Mouse (Mus musculus): ENCODE results near the gene Fhdc1. TPM values are rescaled to one million over a fixed set of nuclear protein-coding genes. Genes with fewer than 3 reads are reported as not detected.

Fhdc1 gene
- polyA plus RNA-seq, 2 experiments from 2014 or later, result 0.75 to 2.4 TPM

DNA sequence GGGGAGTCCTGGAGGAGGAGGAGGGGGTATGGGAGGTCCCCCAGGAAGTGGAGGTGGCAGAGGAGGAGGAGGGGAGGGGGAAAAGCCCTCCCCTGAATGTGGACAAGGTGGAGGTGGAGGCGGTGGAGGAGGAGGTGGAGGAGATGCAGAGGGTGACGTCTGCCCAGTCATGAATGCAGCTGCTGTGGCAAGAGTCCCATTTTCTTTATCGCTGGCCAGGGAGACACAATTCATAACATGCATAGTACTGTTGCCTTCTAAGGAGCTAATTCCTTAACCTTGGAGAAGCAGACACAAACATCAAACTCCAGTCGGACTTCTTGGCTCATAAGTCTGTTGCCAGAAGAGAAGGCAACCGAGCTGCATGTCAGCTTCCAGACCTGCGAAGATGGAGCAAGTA lies 5.8 kb downstream of the Fhdc1 start:
- no peak for ATAC-seq

DNA sequence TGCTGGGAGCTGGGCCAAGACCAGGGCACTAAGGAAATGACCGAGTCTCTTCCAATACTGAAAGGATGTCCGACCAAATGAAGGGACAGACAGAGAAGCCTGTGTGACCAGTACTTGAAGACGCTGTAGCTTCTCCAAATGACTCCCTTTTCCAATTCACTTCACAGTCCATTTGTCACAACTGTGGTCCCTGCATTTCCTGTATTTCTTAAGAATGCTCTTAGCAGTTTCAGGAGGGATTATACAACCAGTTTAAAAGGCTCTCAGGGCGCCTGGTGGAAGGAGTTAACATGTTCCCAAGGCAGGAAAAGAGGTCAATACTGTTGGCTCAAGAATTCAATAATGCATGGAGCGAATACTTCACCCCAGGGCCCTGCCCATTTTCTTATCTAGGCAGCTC lies 7.3 kb downstream of the Fhdc1 start:
- ATAC-seq, result no peak

DNA sequence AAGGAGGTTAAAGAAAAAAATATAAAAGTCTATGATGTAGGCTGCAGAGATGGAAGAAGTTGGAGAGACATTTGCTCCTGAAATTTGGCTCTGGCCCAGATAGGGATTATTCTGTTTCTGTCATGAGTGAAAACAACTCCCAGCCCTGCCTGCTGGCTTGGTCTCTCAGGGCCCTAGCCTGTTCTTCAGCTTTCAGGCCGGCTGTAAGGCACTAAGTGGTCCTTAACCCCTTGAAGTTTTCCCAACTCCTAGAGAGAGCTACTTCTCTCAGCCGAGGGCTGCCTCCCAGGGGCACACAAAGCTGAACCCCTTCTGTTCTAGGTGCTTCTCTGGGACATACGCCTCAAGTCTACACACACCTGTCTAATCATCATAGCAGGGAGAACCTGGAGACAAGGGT lies 7.7 kb downstream of the Fhdc1 start:
- no peak for ATAC-seq

DNA sequence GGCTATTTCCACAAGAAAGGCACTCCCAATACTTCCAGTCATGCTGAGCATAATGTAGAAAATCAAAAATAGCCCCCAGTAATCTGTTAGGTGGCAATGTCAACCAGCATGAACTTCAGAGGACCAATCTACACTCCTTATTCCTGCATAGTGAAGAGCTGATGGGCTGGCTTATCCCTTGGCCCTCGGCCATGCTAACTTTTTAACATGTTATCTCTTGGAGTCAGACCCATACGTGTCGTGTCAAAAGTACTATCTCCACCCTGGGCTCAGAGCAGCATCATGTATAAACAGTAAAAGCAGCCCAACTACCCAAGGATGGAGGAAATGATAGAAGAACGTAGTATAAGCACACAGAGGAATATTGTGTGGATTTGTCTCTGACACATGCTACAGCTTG lies 9.1 kb downstream of the Fhdc1 start:
- no peak for ATAC-seq

DNA sequence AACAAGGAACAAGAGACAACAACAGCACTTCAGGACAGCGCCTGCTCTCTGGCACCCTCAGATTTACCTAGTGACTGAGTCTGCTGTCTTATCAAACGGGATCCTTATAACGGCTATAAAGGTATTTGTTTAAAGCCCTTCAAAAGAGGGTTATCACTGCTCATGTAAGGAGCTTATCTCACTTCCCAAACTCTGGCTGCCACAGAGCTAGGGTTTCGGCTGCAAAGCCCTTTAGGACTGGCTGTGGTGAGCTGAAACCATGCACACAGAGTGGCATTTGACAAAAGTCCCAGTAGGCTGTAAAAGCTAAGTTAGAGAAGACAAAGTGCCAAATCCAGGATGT lies 12.1 kb downstream of the Fhdc1 start:
- no peak for ATAC-seq

DNA sequence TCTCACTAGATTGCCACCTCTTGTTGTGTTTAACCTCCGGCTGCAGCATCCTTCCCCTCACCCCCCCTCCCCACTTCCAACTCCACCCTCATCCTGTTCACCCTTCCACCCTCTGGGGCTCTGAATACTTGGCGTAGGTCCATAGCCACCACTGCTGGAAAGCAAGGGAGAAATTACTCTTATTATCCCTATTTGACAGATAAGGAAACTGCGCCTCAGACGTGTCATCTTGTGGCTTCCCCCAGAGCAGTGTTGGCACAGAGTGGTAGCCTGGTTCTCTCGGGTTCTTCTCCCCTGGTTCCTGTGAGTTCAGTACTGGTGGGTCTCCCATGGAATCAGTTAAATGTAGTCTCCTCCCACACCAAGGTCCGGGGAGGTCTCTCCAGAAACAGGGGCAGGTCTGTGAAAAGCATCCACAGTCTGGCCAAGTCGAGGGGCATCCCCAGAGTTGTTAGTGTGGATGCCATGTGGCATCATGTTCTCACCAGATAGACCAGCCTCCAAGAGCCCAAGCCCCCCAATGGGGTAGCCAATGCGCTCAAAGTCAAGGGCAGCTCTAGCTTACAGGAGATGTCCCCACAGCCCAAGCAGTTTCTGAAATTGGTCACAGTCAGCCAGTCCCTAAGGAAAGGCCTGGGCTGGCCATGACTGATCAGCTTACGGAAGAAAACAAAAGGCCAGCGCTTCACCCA lies 12.7 kb downstream of the Fhdc1 start:
- ATAC-seq, result no peak

DNA sequence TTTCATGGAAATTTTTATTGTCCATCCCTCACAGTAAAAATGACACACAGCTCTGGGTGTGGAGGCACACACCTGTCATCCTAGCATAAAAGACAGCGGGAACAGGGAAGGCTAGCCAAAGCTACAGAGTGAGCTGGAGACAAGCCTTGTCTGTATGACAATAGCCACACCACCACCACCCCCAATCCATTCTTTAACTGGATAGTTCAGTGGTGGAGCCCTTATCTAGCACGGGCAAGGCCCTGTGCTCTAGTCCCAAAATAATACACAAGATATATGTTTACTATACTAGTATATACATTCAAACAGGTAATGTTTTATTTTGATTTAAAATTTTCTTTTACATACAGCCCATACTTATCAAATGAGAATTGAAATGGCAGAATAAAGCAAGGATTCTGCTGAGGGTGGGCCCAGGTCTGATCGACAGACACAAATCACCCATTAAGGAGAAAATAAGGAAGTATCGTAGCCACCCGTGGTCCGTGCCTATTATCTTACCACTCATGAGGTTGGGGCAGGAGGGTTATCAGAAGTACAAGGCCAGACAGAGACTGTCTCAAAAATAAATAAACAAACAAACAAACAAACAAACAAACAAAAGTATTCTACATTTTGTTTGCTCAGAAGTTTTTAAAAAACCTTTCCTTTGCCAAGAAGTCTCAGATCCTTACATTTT lies 14.3 kb downstream of the Fhdc1 start:
- ATAC-seq, result no peak

DNA sequence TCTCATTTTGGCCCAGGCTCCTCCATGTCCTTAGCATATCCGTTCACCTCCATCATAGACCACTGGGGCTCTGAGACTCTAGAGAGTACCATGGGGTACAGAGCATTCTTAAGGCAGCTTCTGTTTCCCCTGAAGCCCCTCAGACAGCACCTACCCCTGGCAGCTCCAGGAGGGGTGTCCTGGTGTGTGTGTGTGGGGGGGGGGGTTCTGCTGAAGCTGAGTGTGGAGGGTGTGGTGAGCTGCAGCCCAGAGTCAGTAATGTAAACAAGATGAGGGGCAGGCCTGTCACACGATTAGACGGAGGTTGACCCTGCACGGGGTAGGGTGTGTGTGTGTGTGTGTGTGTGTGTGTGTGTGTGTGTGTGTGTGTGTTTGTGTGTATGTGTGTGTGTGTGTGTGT lies 18.5 kb downstream of the Fhdc1 start:
- ATAC-seq, result no peak

DNA sequence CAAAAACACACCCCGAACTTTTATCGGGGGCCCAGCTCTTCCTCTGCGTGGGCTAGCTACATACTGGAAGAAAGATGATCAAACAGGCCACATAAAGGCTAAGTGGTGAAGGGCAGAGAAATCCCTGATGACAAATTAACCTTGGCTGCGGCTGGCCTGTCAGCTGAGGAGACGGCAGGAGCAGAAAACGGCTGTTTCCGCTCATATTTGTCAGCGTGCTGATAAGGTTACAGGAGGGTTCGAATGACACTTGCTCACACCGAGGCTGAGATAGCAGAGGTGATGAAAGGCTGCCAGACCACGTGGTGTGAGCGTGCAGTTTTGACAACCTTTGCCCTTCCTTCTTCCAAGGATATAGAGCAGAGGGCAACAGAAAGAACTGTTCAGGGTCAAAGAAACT lies 19.3 kb downstream of the Fhdc1 start:
- no peak for ATAC-seq

DNA sequence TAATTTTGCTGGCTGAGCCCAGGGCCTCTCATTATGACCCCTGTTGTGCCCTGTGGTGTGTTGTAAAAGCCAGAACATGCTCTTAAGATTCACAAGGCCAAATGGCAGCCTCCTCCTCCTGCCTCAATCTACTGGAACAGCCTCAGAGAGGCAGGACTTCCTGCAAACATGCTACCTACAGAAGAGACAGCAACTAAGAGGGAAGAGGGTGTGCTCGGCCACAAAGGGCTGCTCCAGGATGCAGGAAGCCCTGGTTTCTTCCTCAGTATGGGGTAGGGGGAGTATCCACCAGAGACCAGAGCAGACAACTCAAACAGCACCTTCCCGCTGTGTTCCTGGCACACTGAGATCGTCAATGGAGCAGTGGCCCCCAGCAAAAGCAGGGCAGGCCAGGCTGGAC lies 19.7 kb downstream of the Fhdc1 start:
- no peak for ATAC-seq

DNA sequence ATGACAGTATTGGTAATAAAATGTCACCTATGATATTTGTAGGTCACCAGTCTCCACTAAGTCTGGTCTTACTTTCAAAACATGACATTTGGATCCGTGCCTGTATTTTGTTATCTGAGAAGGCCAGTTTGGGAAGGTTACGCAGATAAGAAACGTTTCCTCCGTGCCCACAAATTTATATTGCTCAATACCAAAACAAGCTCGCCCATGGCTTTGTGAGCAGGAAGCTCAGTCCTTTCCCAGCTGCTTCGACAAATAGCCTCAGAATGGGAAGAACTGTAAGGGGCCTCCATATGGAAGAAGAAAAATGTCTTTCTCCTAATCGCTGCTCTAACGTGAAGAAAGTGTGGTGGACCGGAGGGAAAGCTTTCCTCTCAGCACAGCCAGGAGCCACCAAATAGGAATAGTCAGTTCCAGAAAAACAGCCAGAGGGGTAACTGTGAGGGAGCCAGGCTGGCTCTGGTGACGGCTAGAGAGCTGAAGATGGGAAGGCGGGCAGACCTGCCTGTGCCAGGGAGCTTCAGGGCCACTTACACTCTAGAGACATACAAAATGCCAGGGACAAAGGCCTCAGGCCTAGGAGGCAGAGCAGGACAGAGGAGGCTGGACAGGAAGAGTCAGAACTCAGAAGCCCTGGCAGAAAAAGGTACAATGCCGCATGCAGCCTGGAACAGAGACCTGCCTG lies 24.4 kb downstream of the Fhdc1 start:
- ATAC-seq, result no peak

DNA sequence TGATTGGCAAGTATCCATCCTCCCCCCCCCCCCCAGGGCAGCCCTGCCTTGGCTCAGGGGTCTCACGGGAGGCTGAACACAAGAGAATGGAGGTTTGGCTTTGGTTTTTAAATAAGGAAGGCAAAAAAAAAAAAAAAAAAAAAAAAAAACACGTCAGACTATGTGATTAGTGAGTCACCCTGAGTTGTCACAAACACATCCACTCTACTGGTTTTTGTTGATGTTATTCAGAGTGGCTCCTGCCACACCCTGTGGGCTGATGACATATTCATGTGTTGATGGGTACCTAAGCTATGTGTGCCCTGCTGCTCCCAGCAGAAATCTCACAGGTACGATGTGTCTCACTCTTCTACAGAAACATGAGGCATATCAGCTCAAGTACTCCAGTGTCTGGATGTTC lies 29.6 kb downstream of the Fhdc1 start:
- no peak for ATAC-seq

DNA sequence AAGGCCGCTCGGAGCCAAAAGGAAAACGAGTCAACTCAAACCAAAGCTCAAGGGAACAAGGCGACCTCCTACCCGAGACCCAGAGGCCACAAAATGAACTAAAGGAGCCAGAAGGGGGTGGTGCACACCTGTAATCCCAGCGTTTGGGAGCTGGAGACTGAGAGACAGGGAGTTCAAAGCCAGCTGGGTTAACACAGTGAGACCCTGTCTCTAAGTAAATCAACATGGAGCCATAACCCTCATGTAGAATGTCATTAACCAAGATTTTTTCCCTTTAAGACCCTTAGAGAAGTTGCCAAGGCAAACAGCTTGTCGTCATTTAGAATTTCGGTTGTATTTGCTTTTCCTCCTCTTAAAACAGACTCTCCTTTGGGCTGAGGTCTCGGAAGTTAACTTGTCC lies 31.2 kb downstream of the Fhdc1 start:
- no peak for ATAC-seq

DNA sequence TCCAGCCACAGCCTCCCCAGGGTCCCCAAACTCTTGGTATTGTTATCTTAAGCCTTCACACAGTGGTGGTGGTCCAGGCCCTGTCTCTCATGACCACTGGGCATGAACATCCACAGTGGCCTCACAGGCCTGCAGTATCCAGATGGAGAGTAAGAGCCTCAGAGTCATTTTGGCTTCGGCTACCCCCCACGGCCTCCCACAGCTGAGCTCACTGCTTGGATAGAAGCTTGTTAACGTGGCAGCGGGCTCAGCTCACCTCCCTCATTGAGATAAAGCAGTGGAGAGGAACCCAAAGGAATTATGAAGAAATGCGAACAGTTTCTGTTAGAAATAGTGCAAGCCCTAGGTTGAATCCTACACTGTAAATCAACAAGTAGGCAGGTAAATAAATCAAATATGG lies 32.4 kb downstream of the Fhdc1 start:
- ATAC-seq, result no peak

DNA sequence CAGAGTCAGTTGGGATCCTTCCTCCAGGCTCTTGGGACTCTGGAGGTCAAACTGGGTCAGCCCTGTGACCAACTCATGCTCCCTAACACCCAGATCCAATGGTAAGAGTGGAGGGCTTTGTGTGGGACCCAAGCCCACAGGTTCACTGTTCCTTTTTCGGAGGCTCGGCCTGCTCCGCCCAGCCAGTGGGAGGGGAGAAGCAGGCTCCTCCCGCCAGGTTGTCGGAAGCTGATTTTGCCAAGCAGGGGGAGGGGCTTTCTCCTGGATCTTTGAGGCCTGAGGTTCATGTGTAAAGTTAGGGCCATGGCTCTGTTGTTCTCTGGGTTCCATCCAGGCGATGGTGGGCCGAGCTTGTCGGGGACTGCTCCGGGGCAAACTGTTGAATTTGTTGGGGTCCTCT lies 34.4 kb downstream of the Fhdc1 start:
- ATAC-seq, result no peak

DNA sequence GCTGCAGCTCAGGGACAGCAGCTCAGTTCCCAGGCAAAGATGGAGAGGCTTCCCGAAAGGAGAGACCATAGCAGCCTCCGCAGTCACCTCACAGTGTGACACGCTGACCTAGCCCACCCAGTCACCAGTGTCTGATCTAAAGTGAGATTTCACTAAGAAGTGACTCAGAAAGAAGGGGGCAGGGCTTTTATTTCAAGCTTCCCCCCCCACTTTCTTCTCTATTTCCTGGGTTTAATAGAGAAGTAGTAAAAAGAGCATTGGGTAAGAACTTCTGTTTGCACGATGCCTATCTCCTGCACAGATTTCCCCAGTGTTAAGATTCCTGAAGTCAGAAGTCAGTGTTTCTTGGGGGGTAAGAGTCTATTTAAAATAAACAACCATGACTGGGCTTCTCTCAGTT lies 37.3 kb downstream of the Fhdc1 start:
- ATAC-seq, result no peak

DNA sequence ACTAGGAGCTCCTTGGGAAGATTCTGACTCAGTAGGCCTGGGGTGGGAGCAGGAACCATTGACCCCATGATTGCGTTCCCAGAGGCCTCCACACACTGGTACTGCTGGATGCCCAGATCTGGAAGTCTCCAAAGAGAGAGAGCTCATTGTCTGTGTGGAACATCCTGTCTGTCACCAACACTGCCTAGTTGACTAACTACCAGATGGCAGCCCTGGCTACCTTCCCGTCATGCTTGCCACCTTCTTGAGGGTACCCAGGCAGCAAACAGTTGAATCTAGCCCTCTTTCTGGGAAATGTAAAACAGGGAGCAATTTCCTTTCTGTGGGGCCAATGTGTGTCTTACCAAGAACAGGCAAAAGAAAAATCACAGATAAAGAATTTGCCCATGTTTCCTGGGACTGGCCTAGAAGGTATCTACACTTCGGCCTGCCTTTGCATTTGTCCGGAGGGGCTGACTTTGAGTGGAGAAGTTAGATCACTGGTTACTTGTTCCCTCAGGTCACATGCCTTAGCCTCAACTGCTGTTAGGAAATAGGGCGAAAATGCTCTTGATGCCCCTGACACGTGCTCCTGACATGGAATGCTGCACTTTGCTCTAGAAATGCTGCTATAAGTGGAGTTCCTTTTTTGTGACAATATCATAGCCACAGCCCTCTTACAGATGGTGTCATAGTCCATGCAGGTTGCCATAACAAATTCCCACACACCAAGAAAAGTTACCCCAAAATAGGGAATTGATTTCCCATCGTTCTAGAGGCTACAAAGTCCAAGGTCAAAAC lies 40.6 kb downstream of the Fhdc1 start:
- no peak for ATAC-seq

DNA sequence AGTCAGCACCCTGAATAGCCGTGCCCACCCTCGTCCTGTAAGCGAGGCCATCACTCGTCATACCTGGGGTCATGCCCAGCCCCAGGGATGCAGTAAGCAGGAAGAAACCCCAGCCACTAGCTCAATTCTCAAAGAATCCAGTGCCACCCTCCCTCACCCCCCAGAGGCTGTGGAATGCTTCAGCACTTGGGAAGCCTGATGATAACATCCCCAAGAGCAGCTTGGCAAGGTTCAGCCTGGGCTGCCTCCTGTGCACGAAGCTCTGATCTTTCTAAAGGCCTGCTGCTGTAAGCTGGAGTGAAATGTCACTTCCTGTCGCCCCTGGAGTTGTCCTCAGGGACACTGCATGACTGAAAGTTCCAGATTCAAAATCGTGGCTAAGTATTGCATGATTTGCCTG lies 41.4 kb downstream of the Fhdc1 start:
- ATAC-seq, result no peak

DNA sequence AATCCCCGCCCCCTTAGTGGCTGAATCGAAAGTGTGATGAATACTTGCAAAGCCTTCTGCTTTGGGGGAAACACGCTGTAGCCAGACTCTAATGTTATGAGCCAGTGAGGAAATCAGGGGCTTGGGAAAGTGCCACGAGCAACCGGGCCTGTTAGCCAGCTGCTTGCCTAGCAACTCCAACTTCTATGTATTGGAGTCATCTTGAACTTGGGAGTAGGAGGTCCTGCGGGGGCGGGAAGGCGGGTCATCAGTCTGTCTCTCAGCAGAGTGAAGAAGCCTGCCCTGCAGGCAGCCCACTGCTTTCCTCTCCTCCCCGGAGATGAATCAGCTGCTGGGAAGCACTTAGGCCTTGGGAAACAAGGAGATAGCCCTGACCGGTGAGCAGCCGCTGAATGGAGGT lies 42.1 kb downstream of the Fhdc1 start:
- ATAC-seq, result no peak

DNA sequence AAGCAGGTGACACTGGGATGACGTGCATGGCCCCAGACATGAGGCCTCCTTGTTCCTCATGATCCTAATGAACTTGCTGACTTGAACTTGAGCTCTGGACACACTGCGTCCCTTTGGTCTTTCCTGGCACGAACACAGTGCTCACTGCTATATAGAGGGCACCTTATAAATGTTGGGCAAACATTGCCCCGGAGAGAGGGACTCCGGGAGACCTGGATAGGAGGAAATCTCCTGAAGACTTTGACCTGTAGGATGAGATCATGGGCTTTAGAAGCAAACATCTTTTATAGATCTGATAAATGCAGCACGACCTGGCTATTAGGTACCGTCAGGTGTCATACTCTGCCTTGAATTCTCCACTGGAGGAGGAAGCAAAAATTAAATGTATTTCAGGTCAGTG lies 43.3 kb downstream of the Fhdc1 start:
- no peak for ATAC-seq

DNA sequence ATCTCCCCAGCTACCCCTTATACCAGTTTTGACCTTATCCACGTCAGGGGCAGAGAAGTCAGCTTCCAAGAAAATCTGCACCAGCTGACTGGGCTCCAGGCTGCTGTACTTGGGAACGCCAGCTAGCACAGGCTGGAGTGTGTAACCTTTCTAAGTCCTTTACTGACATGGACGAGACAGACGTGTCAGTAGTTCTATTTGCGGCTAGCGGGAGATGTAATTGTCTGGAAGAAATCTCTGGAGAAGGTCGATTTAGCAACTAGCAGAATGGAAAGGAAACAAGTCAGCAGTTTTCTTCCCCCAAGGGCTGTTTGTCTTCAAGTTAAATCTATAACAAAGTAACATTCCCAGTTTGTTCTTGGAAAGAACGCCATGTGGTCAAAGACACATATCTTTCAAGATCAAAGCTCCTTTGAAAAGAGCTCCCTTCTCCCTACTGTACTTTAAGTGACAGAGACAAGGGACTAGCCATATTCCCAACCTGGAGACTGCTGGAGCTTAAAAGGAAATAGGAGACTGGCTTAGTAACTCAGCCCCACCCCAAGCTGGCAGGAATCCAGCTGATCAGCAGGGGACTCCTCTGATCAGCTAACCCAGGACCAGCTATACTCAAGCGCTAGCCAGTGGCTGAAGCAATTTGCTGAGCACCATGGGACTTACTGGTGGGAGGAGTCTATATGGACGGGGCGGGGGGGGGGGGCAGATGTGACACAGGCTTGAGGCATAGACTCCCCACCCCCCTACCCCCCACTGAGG lies 44.8 kb downstream of the Fhdc1 start:
- no peak for ATAC-seq

DNA sequence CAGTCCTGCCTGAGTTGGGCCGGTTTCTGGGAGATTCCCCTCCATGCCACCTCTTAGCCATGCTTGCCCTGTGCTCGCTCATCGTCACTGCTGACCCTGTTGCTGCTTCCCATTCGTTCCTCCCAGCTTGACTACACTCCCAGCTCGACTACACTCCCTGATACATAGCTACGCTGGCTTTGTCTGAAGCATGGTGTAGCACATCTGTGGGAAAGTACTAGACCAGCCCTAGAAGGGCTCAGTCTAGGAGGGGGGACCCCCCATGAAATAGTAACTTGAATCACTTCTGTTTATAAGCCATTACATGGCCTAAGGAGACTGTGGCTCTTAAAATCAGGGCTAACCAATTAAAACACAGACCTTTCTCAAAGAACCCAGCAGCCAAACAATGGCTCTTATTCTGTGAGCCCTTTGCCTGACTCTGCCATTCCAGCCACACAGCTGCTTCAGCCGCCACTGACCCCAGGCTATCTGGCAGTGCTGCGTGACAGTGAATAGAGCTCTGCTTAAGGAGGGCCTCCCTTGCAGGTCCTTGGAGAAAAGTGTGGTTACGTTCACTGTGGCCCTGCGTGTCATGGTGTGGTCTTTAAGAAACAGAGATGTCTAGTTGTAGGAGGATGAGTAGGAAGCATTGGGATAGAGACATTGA lies 47.3 kb downstream of the Fhdc1 start:
- ATAC-seq, result no peak

Measured in activated CD4-positive, CD25-positive, alpha-beta regulatory T cell, adult 4 months (primary cell).